Mouse (Mus musculus): Measurements from ENCODE around the gene Itgb3. TPM values are rescaled to one million over a fixed set of nuclear protein-coding genes. Genes with fewer than 3 reads are reported as not detected.

Gene Itgb3
- polyA plus RNA-seq, 1 experiment from 2014 or later, result 2.6 TPM

- Histone ChIP-seq H3K27me3 (ENCODE audit: low read depth, poor library complexity, severe bottlenecking) (no peaks in the 10 kb centered on the region), H3K9me3 (replicated peaks) (0 out of 2 replicates have a peak, but pooled peaks cover 3% of the 10 kb centered on the region), H3K4me3 (no peak overlapping the region), H3K27ac (no peak overlapping the region), H3K36me3 (no peaks in the 10 kb centered on the region), H3K4me1 (peaks cover 5% of the 10 kb centered on the region; the same call in 1 of the 2 replicates)
- DNase-seq (ENCODE audit: low spot score), result no peak
- WGBS, result 94% methylated on average over 2 of the region's 2 CpGs
Measured at GRCm38 (mm10) chr11:104588513-104588912, 19.3 kb upstream of the Itgb3 start.

GRCm38 (mm10) chr11:104589570-104589969 is 18.2 kb upstream of the Itgb3 start:
- Histone ChIP-seq H3K36me3 (no peaks in the 10 kb centered on the region), H3K27ac (no peak overlapping the region), H3K4me3 (no peak overlapping the region), H3K9me3 (replicated peaks) (0 out of 2 replicates have a peak, but pooled peaks cover 3% of the 10 kb centered on the region), H3K27me3 (ENCODE audit: low read depth, poor library complexity, severe bottlenecking) (no peaks in the 10 kb centered on the region), H3K4me1 (peaks cover 5% of the 10 kb centered on the region; the same call in 1 of the 2 replicates)
- WGBS, result 79% methylated on average over 1 of the region's 1 CpGs
- DNase-seq (ENCODE audit: low spot score), result no peak

GRCm38 (mm10) chr11:104590148-104590547 is 17.7 kb upstream of the Itgb3 start:
- H3K9me3 ChIP-seq (replicated peaks), result 0 out of 2 replicates have a peak, but pooled peaks cover 3% of the 10 kb centered on the region
- H3K36me3 ChIP-seq, result no peaks in the 10 kb centered on the region
- DNase-seq (ENCODE audit: low spot score), result peak; percentile 80
- no peak overlapping the region for H3K27ac ChIP-seq
- H3K4me3 ChIP-seq, result no peak overlapping the region
- no peaks in the 10 kb centered on the region for H3K27me3 ChIP-seq (ENCODE audit: low read depth, poor library complexity, severe bottlenecking)
- H3K4me1 ChIP-seq, result peaks cover 5% of the 10 kb centered on the region; the same call in 1 of the 2 replicates
- WGBS, result 3% methylated on average over 8 of the region's 8 CpGs

GRCm38 (mm10) chr11:104592066-104592835 is 15.5 kb upstream of the Itgb3 start:
- peaks cover 19% of the 10 kb centered on the region for H3K4me1 ChIP-seq
- no peaks in the 10 kb centered on the region for H3K27me3 ChIP-seq (ENCODE audit: low read depth, poor library complexity, severe bottlenecking)
- no peak overlapping the region for H3K27ac ChIP-seq
- H3K36me3 ChIP-seq, result no peaks in the 10 kb centered on the region
- WGBS, result 78% methylated on average over 13 of the region's 13 CpGs
- no peak overlapping the region for H3K4me3 ChIP-seq
- 0 out of 2 replicates have a peak, but pooled peaks cover 3% of the 10 kb centered on the region for H3K9me3 ChIP-seq (replicated peaks)
- DNase-seq (ENCODE audit: low spot score), result no peak

DNA sequence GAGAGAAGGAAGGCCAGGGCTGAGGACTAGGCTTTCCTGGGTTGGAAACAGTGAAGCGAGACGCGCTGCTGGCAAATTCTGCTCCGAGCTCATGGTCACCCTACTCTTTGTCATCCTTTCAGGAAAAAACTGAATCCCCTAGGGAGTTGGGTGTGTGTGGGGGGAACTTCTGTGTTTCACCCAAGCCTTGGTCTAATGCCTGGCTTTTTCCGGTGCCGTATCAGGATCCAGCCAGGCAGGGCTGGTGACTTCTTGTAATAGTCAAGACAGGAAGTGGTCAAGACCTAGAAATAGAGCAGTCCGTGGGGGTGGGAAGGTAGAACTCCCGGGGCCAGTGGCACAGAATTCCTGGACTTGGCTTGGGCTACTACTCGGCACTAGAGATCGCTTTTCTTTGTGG is 11.4 kb upstream of the Itgb3 start:
- Histone ChIP-seq H3K4me3 (no peak overlapping the region), H3K27me3 (ENCODE audit: low read depth, poor library complexity, severe bottlenecking) (no peaks in the 10 kb centered on the region), H3K36me3 (no peaks in the 10 kb centered on the region), H3K9me3 (replicated peaks) (no peaks in the 10 kb centered on the region), H3K27ac (no peak overlapping the region; the same call in 1 of the 2 replicates), H3K4me1 (peaks cover 19% of the 10 kb centered on the region)
- WGBS, result 84% methylated on average over 10 of the region's 10 CpGs
- DNase-seq (ENCODE audit: low spot score), result no peak

GRCm38 (mm10) chr11:104599265-104599945 is 8.4 kb upstream of the Itgb3 start:
- H3K4me3 ChIP-seq, result no peak overlapping the region
- 91% methylated on average over 13 of the region's 13 CpGs for WGBS
- DNase-seq (ENCODE audit: low spot score), result no peak

DNA sequence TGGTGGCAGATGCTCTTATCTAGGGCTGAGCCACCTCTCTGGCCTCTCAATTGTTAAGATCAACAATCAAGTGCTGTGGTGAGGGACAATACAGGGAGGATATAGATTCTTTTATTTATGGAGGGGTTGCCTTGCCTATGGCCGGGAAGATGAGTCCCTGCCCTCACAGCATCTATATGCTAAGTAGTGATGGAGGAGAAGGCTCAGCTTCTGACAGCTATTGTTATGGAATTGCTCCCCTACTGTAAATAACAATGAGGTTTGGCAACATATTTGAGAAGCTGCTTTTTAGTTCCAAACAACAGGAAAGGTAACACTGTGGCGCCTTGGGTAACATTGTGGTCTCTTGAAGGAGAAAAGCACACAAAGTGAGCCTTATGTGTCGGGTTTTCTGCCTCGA is 7.1 kb upstream of the Itgb3 start:
- no peaks in the 10 kb centered on the region for H3K36me3 ChIP-seq
- H3K27me3 ChIP-seq (ENCODE audit: low read depth, poor library complexity, severe bottlenecking), result 0 out of 2 replicates have a peak, but pooled peaks cover 6% of the 10 kb centered on the region
- H3K4me1 ChIP-seq, result peaks cover 9% of the 10 kb centered on the region
- no peak for DNase-seq (ENCODE audit: low spot score)
- H3K27ac ChIP-seq, result no peak overlapping the region
- no peak overlapping the region for H3K4me3 ChIP-seq
- no peaks in the 10 kb centered on the region for H3K9me3 ChIP-seq (replicated peaks)
- 59% methylated on average over 4 of the region's 4 CpGs for WGBS

More at GRCm38 (mm10) chr11:104599265-104599945, 8.4 kb upstream of the Itgb3 start:
- H3K4me1 ChIP-seq, result peaks cover 13% of the 10 kb centered on the region
- H3K27ac ChIP-seq, result no peak overlapping the region
- H3K9me3 ChIP-seq (replicated peaks), result no peaks in the 10 kb centered on the region
- H3K36me3 ChIP-seq, result no peaks in the 10 kb centered on the region
- H3K27me3 ChIP-seq (ENCODE audit: low read depth, poor library complexity, severe bottlenecking), result no peaks in the 10 kb centered on the region

DNA sequence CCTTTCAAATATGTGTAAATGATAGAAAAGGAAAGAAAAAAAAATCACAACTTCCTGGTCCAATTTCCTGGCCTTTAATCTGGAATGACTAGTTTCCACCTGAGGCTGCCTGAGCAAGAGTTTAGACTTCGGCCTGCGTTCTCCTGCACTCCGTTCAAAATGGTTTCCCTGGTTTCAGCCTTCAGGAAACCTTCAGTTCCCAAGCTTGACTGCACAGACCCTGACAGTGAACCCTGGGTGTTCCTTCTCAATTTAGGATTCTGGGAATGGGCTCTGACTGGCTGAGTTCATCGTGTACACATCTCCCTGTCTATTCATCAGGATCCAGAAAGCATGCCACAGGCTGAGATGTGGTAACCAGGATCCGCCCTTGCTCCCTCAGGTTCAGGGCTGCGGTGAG is 3.6 kb upstream of the Itgb3 start:
- no peak for DNase-seq (ENCODE audit: low spot score)
- peaks cover 40% of the 10 kb centered on the region for H3K27me3 ChIP-seq (ENCODE audit: low read depth, poor library complexity, severe bottlenecking)
- no peaks in the 10 kb centered on the region for H3K36me3 ChIP-seq
- H3K4me3 ChIP-seq, result no peak overlapping the region
- H3K27ac ChIP-seq, result no peak overlapping the region
- no peaks in the 10 kb centered on the region for H3K9me3 ChIP-seq (replicated peaks)
- H3K4me1 ChIP-seq, result peaks cover 12% of the 10 kb centered on the region
- WGBS, result 56% methylated on average over 6 of the region's 6 CpGs

- WGBS, result under 1% methylated on average over 23 of the region's 23 CpGs
- Histone ChIP-seq H3K9me3 (replicated peaks) (no peaks in the 10 kb centered on the region), H3K36me3 (no peaks in the 10 kb centered on the region), H3K27me3 (ENCODE audit: low read depth, poor library complexity, severe bottlenecking) (peaks cover 59% of the 10 kb centered on the region), H3K27ac (peak overlapping the region; percentile 61), H3K4me3 (peak overlapping the region; percentile 66), H3K4me1 (peaks cover 12% of the 10 kb centered on the region)
- DNase-seq (ENCODE audit: low spot score), result no peak
Measured at GRCm38 (mm10) chr11:104608249-104608920, 585 bp downstream of the Itgb3 start.

DNA sequence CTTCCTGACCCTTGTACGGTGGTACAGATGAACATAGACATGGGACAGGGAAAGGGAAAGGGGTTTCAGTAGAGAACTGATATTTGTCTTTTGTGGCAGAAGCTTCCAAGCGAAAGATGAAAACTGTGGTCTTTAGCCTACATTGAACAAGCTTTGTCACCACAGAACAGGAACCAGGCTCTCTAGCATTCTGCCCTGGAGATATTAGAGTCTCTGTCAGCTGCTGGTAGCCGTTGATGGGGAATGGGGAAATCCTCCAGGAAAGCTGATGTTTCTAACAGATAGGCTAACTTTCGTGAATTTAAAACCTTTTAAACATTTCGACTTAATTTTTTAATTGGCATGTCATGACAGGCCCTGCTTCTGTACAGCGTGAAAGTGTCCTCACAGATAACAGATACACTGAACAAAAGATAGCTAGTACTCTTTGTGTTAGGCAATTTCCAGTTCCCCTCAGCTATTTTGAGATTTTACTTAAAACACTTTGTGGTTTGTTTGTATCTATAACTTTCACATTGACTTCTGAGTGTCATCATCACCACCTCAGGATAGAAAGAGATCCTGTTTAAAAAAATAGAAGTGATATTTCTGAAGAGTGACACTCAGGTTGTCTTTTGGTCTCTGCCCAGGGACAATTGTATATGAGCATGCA is 1.4 kb downstream of the Itgb3 start:
- H3K36me3 ChIP-seq, result no peaks in the 10 kb centered on the region
- no peak overlapping the region for H3K4me3 ChIP-seq
- H3K27me3 ChIP-seq (ENCODE audit: low read depth, poor library complexity, severe bottlenecking), result peaks cover 59% of the 10 kb centered on the region
- no peak overlapping the region for H3K27ac ChIP-seq
- no peaks in the 10 kb centered on the region for H3K9me3 ChIP-seq (replicated peaks)
- DNase-seq (ENCODE audit: low spot score), result no peak
- peaks cover 12% of the 10 kb centered on the region for H3K4me1 ChIP-seq
- 72% methylated on average over 6 of the region's 6 CpGs for WGBS

GRCm38 (mm10) chr11:104609733-104610132 is 1.9 kb downstream of the Itgb3 start:
- Histone ChIP-seq H3K27ac (no peak overlapping the region), H3K27me3 (ENCODE audit: low read depth, poor library complexity, severe bottlenecking) (peaks cover 59% of the 10 kb centered on the region), H3K4me3 (no peak overlapping the region), H3K36me3 (no peaks in the 10 kb centered on the region), H3K4me1 (peaks cover 12% of the 10 kb centered on the region), H3K9me3 (replicated peaks) (no peaks in the 10 kb centered on the region)
- WGBS, result 52% methylated on average over 4 of the region's 4 CpGs
- no peak for DNase-seq (ENCODE audit: low spot score)

DNA sequence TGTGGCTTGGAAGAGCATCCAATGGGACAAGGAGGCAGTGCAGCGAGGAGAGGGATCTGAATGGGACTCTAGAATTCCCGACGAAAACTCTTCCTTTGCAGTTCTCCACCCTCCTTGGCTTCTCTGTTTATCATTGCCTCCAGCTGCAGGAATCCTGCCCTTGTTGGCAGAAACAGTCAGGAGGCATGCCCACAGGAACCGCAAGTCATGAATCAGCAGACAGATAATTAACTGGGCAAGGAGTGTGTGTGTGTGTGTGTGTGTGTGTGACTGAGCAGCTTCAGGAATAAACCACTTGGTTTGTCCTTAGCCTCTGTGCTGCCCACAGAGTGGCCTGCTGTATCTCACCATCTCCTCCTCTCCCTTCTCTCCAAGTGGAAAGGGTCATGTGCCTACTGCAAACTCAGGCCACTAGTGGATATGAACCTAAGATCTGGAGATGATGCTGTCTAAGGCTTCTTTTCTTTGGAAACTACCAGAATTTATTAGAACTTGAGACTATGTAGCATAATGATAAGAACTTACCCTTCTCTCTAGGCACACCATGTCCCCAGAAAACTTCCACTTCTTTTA is 3.9 kb downstream of the Itgb3 start:
- Histone ChIP-seq H3K4me3 (no peak overlapping the region), H3K36me3 (no peaks in the 10 kb centered on the region), H3K4me1 (peaks cover 18% of the 10 kb centered on the region), H3K9me3 (replicated peaks) (no peaks in the 10 kb centered on the region), H3K27ac (no peak overlapping the region), H3K27me3 (ENCODE audit: low read depth, poor library complexity, severe bottlenecking) (peaks cover 43% of the 10 kb centered on the region)
- 49% methylated on average over 4 of the region's 4 CpGs for WGBS
- DNase-seq (ENCODE audit: low spot score), result no peak

All from limb, embryonic 10.5 days (tissue).